Mouse (Mus musculus): ENCODE data around the gene Cox11. TPM values are rescaled to one million over a fixed set of nuclear protein-coding genes. Genes with fewer than 3 reads are reported as not detected.

Gene Cox11
- total RNA-seq, 2 experiments from 2014 or later = 30.3 to 35.0 TPM

DNA sequence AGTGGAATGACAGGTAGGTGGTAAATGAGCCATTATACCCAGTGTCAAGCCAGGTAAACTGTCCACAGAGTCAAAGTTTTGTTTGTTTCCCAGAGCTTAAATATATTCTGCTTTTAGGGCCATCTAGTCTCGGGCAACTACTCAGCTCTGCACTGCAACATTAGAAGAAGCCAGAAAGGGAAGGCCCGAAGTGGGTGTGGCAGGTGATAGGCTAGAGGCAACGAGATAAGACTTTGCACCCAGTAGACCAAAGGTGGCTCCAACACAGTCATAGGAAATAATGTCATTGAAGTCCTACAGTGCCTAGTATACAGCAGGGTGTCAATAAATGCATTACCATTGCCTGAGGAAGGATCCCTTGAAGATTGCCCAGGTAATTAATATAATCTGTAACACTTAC, 25.1 kb downstream of the Cox11 start:
- no peak for DNase-seq (ENCODE audit: low spot score in 2 of 2)
- intact Hi-C loops (cut with DNase I) = no loop called here

DNA sequence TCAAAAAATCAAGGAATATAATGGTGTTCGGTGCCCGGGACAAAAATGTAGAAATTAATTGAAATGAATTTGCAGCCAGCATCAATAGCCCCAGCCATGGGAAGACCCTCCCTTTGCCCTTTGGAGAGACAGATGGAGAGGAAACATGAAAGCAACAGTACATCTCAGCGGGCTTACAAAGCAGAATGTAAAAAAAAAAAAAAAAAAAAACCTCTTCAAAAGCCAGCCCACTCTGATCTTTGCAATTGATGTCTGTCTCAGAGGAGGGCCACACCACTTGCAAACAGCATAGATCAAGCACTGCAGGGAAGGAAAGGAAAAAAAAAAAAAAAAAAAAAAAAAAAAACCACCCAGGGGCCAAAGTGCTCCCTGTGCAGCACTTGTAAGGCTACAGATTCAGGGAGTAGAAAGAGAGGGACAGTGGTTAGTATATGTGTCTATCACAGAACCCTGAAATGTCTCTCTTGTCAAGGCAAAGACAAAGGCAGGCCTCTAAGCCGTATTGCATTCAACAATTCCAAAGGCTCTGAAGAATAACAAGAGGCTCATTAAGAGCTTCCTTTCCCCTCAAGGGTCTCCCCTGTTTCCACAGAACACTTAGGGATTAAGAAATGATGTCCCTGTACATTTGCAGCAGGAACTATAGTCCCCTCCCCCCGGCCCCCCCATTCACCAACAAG, 25.8 kb downstream of the Cox11 start:
- intact Hi-C loops (cut with DNase I) = no loop called here
- DNase-seq (ENCODE audit: low spot score in 2 of 2) = no peak

DNA sequence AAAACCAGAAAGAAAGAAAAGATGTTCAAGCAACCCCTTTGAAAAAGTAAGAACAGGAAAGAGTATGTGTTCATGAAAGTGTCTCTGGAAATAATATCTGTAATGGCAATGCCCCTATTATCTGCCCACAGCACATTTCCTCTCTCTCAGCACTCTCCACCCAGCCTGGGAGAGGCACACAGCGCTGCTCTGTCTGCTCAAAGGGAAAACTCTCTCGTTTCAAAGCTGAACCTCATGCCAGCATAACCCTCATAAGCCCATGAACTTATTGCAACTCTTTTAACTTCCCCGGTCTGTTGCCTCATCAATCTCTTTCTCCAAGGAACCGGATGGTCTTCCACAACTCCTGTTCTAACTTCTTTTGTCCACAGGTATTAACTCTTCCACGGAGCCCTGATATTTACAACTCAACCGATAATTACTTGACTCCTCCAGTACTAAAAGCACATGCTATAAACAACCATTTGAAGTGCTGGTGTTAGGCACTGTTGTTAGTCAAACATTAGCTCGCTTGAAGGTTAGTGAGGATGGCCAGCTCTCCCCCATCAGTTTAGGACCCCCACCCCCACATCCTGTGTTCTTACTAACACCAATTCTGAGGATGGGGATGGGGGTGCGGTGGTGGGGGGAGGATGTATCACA, 26.5 kb downstream of the Cox11 start:
- intact Hi-C loops (cut with DNase I) = no loop called here
- DNase-seq (ENCODE audit: low spot score in 2 of 2) = no peak

DNA sequence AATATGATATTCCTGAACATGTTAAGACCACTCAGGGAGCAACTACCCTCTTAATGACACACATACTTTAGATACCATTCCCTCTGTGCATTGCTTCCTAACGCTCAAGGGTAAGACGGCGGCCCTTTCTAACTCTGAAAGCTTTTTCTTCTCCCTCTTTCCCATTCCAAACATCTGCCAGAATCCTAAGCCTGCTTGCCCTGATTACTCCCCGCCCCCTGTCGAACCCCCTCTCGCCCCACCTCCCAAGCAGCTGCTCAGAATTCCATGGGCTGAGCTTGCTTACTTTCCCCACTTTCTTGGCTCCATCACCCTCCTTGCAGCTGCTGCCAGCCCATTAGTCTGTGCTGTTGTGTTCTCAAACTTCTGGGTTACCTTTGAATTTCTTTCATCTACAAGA, 27.2 kb downstream of the Cox11 start:
- DNase-seq (ENCODE audit: low spot score in 2 of 2) = peak in 1 of 2 experiments; percentile 47
- intact Hi-C loops (cut with DNase I) = no loop called here

DNA sequence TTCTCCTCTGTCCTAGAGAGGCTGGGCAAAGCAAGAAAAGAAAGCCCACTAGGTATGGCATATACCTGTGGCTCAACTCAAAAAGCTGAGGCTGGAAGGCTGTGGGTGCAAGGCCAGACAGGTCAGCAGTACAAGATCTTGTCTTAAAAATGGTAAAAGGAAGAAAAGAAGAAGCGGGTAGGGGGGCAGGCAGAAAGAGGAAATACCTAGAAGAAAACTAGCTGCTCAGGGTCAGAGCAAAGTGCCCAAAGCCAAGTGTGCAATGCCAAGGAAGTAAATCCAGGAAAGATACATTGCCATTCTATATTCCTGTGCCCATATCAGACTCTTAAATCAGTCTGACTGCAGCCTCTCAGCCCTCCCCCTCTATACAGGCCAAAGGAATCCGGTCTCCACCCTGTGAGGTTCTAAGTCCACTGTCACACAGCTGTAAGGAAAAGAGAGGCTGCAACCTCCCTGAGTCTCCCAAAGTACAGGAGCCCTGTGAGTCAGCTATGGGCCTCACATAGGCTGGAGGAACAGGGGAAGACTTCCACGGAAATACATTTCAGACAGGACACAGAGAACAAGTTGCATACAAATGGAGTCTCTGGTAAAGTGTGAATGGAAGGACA, 28.3 kb downstream of the Cox11 start:
- no peak for DNase-seq (ENCODE audit: low spot score in 2 of 2)

DNA sequence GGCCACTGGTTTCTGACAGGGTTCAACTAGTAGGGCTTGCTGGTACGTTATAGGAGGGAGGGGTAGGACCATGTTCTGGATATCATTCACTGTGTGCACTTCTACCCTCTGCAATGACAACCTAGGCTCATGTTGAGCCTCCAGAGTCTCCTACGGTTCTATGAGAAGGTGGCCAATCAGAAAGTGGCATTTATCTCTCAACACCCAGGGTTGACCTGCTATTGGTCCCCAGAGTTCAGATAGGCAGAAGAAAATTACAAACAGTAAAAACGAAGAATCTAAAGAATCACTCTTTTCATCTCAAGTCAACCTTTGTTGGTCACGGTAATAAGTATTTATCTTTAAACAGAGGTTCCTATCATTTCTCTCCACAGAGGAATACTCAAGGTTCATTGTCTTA, 28.9 kb downstream of the Cox11 start:
- intact Hi-C loops (cut with DNase I) = no loop called here
- DNase-seq (ENCODE audit: low spot score in 2 of 2) = no peak

More for the DNA sequence above, 28.3 kb downstream of the Cox11 start:
- intact Hi-C loops (cut with DNase I) = no loop called here

DNA sequence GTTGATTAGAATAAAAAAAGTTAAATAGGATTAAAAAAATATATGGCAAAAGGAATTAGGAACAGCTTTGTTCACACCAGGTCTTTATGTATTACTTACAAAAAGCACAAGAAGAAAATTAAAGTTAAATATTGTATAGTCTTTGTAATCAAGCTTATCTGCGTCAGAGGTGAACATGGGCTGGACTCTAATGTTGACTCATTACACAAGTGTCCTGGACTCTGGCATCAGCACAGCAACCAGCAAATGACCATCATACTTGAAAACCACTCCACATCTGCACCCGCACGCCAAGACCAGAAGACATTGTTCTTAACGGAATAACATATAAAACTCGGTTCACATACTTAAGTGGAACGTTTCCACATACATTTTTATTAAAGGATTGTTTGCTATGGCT, 29.4 kb downstream of the Cox11 start:
- DNase-seq (ENCODE audit: low spot score in 2 of 2) = no peak
- intact Hi-C loops (cut with DNase I) = no loop called here

DNA sequence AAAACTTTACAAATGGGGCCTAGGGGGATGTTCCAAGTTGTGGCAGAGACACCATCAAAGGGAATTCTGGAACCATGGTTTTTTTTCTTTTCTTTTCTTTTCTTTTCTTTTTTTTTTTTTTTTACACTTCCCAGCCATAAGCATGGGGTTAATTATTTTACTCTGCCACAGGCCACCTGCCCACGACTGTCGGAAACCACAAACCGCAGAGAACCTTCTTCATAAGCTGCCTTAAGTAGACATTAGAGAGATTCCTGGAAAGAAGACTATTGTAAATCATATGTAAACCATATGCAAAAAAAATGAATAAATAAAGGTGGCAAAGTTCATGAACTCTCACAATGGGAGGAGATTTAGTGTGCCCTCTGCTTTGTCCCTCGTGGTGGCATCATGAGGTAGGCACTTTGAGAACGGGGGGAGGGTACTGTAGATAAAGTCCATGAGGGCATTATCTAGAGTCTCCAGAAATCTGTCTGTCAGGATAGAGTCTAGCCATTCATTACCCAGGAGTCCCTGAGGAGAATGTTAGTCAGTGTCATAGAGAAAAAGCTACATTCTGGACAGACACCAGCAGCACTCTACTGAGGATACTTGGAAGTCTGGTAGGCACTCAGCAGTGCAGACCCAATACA, 37.6 kb downstream of the Cox11 start:
- no peak for DNase-seq (ENCODE audit: low spot score in 2 of 2)
- intact Hi-C loops (cut with DNase I) = no loop called here

DNA sequence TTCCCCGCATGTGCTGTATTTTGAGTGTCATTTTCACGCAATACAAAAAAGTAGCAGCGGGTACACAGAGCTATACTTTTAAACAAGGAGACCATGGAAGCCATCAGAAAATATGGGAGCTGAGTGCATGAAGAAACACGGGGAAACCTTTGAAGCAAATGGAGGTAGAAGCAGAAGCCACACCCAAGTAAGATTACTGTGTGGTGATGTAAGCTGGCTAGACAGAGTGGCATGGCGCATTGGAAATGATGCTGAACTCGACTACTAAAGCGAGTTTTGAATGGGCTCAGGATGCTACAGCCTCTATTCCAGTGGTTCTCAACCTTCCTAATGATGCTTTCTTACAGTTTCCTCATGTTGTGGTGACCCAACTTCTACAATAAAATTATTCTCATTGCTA, 39.1 kb downstream of the Cox11 start:
- DNase-seq (ENCODE audit: low spot score in 2 of 2) = no peak
- intact Hi-C loops (cut with DNase I) = no loop called here

DNA sequence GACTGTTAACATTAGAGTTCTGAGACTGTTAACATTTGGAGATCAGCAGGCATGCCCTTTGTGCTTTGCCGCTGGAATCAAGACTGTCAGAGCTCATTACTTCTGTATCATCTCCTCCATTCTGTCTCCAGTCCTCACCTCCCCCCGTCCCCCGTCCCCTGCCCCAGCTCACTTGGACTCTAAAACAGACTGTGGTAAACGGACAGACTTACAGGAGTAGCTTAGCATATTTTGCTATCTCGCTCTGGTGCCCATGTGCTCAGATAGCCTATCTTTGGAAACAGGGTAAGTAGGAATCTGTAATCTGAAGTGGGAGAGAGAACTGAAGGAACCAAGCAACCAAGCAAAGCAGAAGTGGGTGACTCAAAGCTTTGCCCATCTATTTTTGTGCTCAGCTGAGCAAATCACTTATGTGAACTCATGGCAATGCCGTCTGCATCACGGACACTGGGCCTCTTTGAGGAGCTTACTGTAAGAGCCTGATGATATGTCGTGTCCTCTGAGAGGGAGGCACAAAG, 39.9 kb downstream of the Cox11 start:
- DNase-seq (ENCODE audit: low spot score in 2 of 2) = peak; percentile 28 to 89

DNA sequence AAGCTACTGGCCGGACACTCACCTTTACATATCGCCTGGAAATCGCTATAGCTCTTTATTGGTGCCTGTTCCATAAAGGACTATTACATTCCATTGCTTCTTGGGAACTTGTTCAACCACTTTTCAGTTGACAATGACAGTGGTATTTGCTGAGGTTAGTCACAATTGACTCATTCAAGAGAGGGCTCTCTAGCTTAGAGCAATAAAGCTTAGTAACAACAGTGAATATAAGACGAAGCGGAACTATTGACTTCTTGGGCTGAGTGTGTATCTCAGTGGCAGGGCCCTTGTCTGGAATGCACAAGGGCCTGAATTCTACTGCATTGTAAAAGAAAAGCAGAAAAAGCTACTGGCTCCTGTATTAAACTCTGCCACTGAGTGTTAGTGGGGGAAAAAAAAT, 40.6 kb downstream of the Cox11 start:
- intact Hi-C loops (cut with DNase I) = no loop called here

More for the DNA sequence above, 39.9 kb downstream of the Cox11 start:
- intact Hi-C loops (cut with DNase I) = no loop called here

DNA sequence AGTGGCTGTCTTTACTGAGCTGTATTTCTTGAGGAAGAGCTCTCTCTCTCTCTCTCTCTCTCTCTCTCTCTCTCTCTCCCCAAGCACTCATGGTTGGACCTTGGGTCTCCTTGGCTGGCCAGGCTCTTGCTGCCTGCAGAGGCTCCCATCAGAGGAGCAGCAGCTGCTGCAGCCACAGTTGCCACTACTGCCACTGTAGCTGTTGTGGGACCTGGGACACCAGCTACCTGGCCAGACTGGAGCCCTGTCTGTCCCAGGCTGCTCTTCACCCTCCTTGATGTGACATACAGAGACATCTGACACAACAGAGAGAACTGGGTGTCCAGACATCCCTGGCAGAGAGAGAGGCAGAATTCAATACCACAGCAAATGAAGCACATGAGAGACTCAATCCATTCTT, 43.2 kb downstream of the Cox11 start:
- no peak for DNase-seq (ENCODE audit: low spot score in 2 of 2)
- intact Hi-C loops (cut with DNase I) = no loop called here

More for the DNA sequence above, 40.6 kb downstream of the Cox11 start:
- DNase-seq (ENCODE audit: low spot score in 2 of 2) = no peak

DNA sequence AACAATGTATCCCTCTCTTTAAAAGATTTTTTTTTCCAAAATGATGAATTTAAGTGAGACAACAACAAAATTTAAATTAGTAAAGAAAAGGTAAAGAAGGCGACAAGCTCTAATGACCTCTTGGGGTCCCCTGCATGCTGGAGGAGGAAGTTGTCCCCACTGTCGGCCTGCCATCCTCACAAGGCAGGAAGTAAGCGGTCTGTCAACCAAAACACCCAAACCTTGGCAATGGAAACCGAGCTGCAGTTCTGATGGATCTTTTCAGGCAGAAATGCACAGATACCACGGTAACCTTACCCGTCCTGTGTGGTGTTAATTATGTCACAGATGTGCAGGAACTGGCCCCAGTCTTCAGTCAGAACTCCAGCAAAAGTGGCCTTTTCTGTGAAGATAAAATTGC, 46.8 kb downstream of the Cox11 start:
- DNase-seq (ENCODE audit: low spot score in 2 of 2) = no peak
- intact Hi-C loops (cut with DNase I) = no loop called here

DNA sequence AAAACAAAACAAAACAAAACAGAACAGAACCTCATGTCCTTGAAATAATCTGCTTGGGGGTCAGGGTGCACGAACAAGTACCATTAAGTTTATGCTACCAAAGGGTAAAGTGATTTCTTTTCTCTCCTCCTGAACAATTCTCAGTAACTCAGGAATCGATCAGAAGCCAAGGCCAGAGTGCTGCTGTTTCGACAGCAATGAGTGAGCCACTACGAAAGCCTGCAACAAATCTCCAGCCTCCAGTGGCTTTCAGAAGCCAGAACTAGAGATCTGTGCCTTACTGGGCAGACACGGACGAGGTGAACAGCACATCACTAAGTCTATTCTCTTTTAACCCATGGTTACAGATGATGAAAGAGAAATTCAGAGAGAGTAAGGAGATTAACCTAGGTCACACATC, 47.2 kb downstream of the Cox11 start:
- intact Hi-C loops (cut with DNase I) = no loop called here
- no peak for DNase-seq (ENCODE audit: low spot score in 2 of 2)

DNA sequence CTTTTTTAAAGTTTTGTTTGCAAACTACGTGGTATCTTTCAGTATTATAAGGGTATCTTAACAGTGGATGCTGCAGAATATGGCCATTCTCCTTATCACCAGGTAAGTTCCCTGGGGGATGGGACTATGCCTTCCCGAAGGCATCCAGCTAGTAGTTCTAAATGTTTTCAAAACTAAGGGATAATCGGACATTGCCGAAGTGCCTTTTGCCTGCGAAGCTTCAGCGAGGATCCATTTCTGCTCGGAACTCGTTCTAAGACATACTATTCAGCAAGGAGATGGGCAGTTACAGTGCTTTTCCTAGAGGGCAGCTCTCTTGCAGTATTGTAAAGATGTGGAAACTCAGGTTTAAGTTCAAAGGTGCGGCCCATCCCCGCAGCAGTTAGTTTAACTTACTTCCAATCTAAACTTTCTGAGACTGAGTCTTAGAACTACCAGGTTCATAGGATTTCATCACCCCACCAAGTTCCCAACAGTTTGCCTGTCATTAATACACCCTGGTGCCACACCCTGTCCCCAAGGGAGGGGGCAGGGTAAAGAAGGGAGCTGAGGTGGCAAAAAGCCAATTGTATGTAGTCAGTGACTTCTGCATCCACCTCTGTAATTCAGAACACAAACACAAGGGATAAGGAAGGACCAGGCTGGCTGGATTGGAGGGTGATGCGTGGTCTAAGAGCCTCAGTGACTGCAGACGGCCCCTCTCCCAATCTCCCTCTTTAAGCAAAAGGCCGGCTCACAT, 48.5 kb downstream of the Cox11 start:
- intact Hi-C loops (cut with DNase I) = no loop called here
- DNase-seq (ENCODE audit: low spot score in 2 of 2) = no peak

DNA sequence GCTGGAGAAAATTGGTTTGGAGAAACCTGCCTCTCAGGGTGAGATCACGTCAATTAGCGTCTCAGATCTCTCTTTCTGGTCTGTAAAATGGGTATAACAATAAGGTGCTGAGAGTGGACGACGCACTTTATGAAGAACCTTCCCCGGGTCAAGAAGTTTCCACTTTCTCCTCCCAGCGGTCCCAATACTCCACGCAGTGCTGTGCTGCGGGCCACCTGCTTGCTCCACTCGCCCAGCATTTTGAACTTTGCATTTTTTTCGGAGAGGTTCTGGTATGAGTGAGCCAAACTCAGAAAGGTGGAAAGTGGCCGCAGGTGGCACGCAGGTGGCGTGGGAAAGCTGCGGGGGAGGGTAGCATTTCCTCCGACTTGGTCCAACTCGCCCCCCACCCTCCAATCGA, 49.1 kb downstream of the Cox11 start:
- intact Hi-C loops (cut with DNase I) = no loop called here
- DNase-seq (ENCODE audit: low spot score in 2 of 2) = no peak

DNA sequence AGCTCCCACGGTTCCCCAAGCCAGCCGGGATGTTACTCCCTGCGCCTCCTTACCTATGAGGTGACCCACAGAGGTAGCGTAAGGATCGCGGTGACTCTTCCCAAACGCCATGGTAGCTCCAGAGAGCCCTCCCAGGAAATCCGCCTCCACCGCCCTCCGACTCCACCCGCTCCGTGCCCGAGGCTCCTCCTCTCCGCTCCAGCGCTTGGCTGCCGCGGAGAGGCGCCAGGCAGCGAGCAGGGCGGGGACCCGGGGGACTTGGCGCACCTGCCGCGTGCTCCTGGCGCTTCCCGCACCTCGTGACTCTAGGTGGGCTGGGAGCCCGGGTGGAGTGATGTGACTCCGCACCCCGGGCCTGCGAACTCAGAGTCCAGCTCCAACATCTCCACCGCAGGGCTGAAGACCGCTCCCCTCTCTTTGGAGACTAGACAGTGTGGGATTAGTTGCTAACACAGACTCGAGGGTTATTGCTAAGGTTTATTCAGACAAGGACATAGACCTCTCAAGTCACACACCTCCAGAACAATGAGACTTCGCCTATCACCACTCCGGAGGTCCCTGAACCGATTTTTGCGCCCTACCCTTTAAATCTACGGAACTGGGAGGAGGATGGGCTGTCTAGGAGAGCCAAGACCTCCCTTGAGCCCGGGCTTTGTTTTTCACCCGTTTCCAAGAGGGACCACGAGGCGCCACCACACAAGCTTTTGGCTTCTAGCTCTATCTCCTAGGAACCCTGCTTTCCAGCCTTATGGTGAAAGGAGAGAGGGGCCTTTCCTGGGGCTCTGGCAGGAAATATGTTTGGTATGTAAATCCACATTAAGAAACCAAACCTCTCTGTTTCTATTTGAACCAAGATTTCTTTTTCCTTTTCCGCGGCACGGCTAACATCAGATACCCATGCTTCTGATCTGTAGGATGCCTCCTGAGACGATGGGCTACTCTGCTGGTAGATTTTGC, 49.8 kb downstream of the Cox11 start, which contains the start of gene Tom1l1:
Gene Tom1l1, minus strand, starts transcription at position 907 of the 957 bp plus-strand sequence.
- intact Hi-C loops (cut with DNase I) = no loop called here
- peak; percentile 80 to 86 for DNase-seq (ENCODE audit: low spot score in 2 of 2)

DNA sequence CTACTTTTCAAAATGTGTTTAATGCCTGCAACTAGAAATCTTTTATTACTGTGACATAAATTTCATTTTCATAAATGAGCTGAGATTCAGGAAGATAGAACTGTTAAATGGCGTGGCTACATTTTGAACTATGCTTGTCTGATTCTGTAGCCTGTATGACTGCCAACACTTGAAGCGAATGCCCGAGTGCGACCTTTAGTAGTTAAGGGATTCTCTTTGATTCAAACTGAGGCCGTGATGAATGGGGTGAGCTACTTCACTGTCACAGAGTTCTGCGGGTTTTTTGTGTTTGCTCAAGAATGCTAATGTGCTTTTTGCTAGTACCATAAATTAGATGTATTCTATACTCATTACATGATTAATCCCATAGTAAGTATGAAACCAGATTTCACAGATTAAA, 52.4 kb downstream of the Cox11 start:
- intact Hi-C loops (cut with DNase I) = no loop called here

DNA sequence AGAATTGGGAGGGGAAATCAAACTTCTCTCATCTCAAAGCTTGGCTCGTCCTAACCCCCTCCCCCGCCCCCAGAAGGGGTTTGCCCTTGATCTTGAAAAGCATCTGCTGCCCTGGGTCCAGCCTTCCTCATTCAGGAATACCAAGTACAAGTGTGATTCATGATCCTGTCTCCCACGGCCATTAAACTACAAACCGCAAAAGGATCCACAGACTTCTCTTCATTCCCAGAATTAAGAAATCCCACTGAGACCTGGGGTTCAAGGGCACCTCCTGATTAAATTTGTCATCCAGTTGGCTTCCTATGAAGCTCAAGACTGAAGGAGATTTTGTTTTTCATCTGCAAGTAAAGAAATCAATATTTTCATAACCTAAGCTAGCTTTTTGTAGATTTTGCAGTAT, 56.2 kb downstream of the Cox11 start:
- no peak for DNase-seq (ENCODE audit: low spot score in 2 of 2)
- intact Hi-C loops (cut with DNase I) = no loop called here

More for the DNA sequence above, 52.4 kb downstream of the Cox11 start:
- no peak for DNase-seq (ENCODE audit: low spot score in 2 of 2)

Measured in left cerebral cortex, postnatal 25 days (tissue).